Mouse (Mus musculus): Measurements from ENCODE around the gene Apol11a. TPM values are rescaled to one million over a fixed set of nuclear protein-coding genes. Genes with fewer than 3 reads are reported as not detected.
"Not testable (repeated sequence)": the region's sequence is repeated elsewhere in the genome, so short reads cannot be mapped to it uniquely, and the experiment has no call there.

Gene Apol11a
- polyA plus RNA-seq, 1 experiment = 0.15 TPM

DNA sequence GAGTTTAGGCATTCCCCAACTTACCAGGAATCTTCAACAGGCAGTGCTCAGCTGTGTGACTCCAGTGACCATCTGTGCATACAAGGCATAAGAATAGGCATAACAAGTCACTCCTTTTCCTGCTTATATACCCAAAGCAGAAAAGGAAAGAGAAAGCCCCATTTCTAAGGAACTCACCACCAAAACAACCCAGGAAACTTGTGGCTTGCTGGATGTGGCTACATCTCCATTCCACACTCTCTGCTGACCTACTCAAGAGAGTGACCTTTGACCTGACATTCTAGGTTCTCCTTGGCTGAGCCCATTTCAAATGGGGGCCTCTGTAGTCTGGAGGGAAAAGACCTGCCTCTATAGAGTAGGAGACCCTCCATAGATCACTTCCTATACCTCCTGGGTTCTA lies 25.1 kb downstream of the Apol11a start, which contains the start of gene Apol7c:
Apol7c (minus strand) TSS at position 101 of the 400 bp plus-strand sequence.
- H3K27me3 ChIP-seq (ENCODE audit: control insufficient read depth, insufficient read depth, low read length) = no peaks in the 10 kb centered on the region
- no peaks in the 10 kb centered on the region for H3K4me1 ChIP-seq (ENCODE audit: control insufficient read depth, insufficient read depth, low read length)
- H3K27ac ChIP-seq (ENCODE audit: control insufficient read depth, insufficient read depth, low read depth, low read length) = no peak within 1 kb of the TSS
- no peak within 1 kb of the TSS for H3K4me3 ChIP-seq (ENCODE audit: control insufficient read depth, low read depth, low read length)
- no peaks in the 10 kb centered on the region for H3K36me3 ChIP-seq (ENCODE audit: control insufficient read depth, insufficient read depth, low read length)
- TF ChIP-seq CTCF (IDR thresholded peaks at IDR 0.05; ENCODE audit: control insufficient read depth, insufficient read depth, insufficient replicate concordance, low read depth, low read length) (no peak), POLR2A (IDR thresholded peaks at IDR 0.05; ENCODE audit: control insufficient read depth, low read depth, low read length) (no peak)

DNA sequence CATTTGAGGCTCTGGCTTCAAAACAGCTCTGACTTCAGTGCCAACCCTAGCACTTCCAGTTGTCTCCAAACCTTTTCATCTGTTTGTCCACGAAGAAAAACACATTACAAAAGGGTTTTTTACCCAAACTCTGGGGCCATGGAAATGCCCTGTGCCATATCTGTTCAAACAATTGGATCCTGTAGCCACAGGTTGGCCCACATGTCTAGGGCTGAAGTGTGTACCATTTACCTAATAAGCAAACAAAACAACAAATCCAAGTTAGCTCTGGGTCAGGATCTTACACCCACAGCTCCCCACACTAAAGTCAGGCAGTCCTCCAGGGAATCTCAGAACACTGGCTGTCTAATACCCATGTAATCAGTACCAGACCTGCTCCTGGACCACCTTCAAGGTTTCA lies 31.1 kb downstream of the Apol11a start:
- not testable (repeated sequence) for H3K27me3 ChIP-seq (ENCODE audit: control insufficient read depth, insufficient read depth, low read length); H3K36me3 ChIP-seq (ENCODE audit: control insufficient read depth, insufficient read depth, low read length); H3K4me1 ChIP-seq (ENCODE audit: control insufficient read depth, insufficient read depth, low read length); H3K27ac ChIP-seq (ENCODE audit: control insufficient read depth, insufficient read depth, low read depth, low read length); H3K4me3 ChIP-seq (ENCODE audit: control insufficient read depth, low read depth, low read length)

DNA sequence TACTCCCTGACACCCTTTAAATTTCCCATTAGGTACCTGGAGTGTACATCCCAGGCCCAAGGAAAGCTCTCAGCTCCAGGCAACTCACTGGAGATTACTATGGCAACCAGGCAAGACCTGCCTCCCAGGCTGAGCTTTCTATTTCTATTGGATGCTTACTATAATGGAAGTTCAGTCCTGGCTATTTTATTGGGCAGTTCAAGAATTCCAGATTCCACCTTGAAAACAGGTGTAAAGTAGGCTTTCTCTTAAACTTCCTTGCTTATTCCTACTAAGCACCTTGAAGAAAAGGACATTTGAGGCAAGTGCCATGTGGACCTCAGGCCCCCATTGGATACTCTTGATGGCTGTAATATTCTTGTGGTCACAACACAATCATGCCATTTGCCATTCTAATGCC lies 53.7 kb downstream of the Apol11a start, which contains the start of gene 1700025B11Rik:
1700025B11Rik (minus strand) TSS at position 101 of the 400 bp plus-strand sequence.
- H3K36me3 ChIP-seq (ENCODE audit: control insufficient read depth, insufficient read depth, low read length) = no peaks in the 10 kb centered on the region
- H3K27ac ChIP-seq (ENCODE audit: control insufficient read depth, insufficient read depth, low read depth, low read length) = no peak within 1 kb of the TSS
- peak within 1 kb of the TSS; percentile 70 for H3K4me3 ChIP-seq (ENCODE audit: control insufficient read depth, low read depth, low read length)
- no peaks in the 10 kb centered on the region for H3K27me3 ChIP-seq (ENCODE audit: control insufficient read depth, insufficient read depth, low read length)
- TF ChIP-seq POLR2A (IDR thresholded peaks at IDR 0.05; ENCODE audit: control insufficient read depth, low read depth, low read length) (no peak), CTCF (IDR thresholded peaks at IDR 0.05; ENCODE audit: control insufficient read depth, insufficient read depth, insufficient replicate concordance, low read depth, low read length) (no peak)
- H3K4me1 ChIP-seq (ENCODE audit: control insufficient read depth, insufficient read depth, low read length) = no peaks in the 10 kb centered on the region

DNA sequence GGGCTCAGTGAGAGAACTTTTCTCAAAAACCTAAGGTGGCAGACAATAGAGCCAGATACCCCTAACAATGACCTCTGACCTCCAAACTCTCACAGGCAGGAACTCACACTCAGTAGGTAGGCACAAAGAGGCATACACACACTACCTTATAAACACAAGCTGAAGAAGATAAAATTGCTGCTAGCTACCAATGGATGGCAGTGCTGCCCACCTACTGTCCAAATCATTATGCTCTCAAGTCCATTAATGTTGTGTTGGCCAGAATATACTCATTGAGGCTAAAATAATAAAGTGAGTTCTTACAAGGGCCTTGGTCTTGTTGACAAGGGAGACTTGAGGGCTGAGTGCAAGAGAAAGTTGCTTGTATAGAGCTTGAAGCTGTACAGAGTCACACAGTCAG lies 55.1 kb downstream of the Apol11a start:
- H3K4me3 ChIP-seq (ENCODE audit: control insufficient read depth, low read depth, low read length) = 0 out of 2 replicates have a peak overlapping the region, but pooled peaks have one; percentile 34
- no peak overlapping the region for H3K27ac ChIP-seq (ENCODE audit: control insufficient read depth, insufficient read depth, low read depth, low read length)
- H3K36me3 ChIP-seq (ENCODE audit: control insufficient read depth, insufficient read depth, low read length) = no peaks in the 10 kb centered on the region
- no peaks in the 10 kb centered on the region for H3K4me1 ChIP-seq (ENCODE audit: control insufficient read depth, insufficient read depth, low read length)
- H3K27me3 ChIP-seq (ENCODE audit: control insufficient read depth, insufficient read depth, low read length) = no peaks in the 10 kb centered on the region
- TF ChIP-seq POLR2A (IDR thresholded peaks at IDR 0.05; ENCODE audit: control insufficient read depth, low read depth, low read length) (no peak), CTCF (IDR thresholded peaks at IDR 0.05; ENCODE audit: control insufficient read depth, insufficient read depth, insufficient replicate concordance, low read depth, low read length) (no peak)

Other genes starting within 250 kb of the Apol11a start
- gene Rbfox2, start 201.3 kb upstream of the Apol11a start, polyA plus RNA-seq (2012; rRNA removed) = 12.7 and 13.1 TPM in 2 replicates
- 0.10 TPM in 1 of 2 replicates, not detected in the other for gene Apol7a, start 109.2 kb upstream of the Apol11a start, polyA plus RNA-seq (2012; rRNA removed)
- gene Apol9a, start 97.1 kb upstream of the Apol11a start, polyA plus RNA-seq (2012; rRNA removed) = 0.07 and 0.14 TPM in 2 replicates
- 11.1 and 12.4 TPM in 2 replicates for gene Apol7b, start 60.8 kb upstream of the Apol11a start, polyA plus RNA-seq (2012; rRNA removed)
- gene Apol10a, start 31.2 kb upstream of the Apol11a start, polyA plus RNA-seq (2012; rRNA removed) = 0.28 and 0.38 TPM in 2 replicates
- gene Apol7c, start 25.0 kb downstream of the Apol11a start, polyA plus RNA-seq (2012; rRNA removed) = 2.2 and 2.5 TPM in 2 replicates
- 107 and 146 TPM in 2 replicates for gene 1700025B11Rik, start 53.6 kb downstream of the Apol11a start, polyA plus RNA-seq (2012; rRNA removed)
- gene Apol10b, start 87.9 kb downstream of the Apol11a start, polyA plus RNA-seq (2012; rRNA removed) = 0.05 and 0.10 TPM in 2 replicates
- 0.41 and 1.7 TPM in 2 replicates for gene Gm36245, start 91.0 kb downstream of the Apol11a start, polyA plus RNA-seq (2012; rRNA removed)
- gene Apol11b, start 135.0 kb downstream of the Apol11a start, polyA plus RNA-seq (2012; rRNA removed) = 0.05 TPM in 1 of 2 replicates, not detected in the other
- not detected in 2 replicates for gene Apol7e, start 190.6 kb downstream of the Apol11a start, polyA plus RNA-seq (2012; rRNA removed)
- gene Apol9b, start 220.8 kb downstream of the Apol11a start, polyA plus RNA-seq (2012; rRNA removed) = not detected in 2 replicates
- gene Apol8, start 248.7 kb downstream of the Apol11a start, polyA plus RNA-seq (2012; rRNA removed) = 0.17 TPM in 2 replicates